Mouse (Mus musculus): ENCODE measurements at regions not wholly inside any gene's neighbourhood (a gene's known extent, or its start where the extent isn't known, plus 50 kb on each side); places are given as distances from the start of the nearest gene placed in this dataset.

DNA sequence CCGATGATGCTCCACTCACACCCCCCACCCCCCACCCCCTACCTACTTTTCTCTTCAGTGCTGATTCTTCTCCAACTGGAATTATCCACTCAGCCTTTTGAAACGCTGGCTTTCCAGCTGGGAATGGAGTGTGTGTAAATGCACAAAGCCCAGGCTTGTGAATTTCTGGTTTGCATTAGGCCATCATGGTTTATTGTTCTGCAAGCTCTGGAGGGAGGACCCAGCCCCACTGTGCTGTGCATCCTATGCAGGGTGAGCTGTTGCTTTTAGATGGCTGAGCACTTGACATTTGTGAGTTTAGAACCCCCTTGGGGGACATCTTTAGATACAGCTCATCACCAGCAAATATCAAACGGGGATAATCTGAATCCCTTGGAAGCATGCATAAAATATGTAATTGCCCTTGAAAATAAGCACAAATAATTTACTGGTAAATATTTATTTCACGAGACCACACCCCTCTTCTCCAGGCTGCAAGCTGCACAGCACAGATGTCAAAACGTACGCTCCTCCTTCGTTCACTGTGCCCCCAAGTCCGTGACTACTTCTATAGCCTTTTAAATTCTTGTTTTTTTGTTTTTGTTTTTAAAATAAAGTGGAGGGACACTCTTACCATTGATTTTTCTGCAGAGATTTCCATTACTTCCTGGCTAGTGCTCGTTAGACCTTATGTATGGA, 148.2 kb downstream of the Qpct start:
- Histone ChIP-seq H3K9ac (no peak overlapping the region), H3K36me3 (replicated peaks) (no peaks in the 10 kb centered on the region), H3K9me3 (no peaks in the 10 kb centered on the region), H3K4me1 (peaks cover 3% of the 10 kb centered on the region; the same call in 1 of the 2 replicates), H3K27ac (no peak overlapping the region), H3K4me3 (no peak overlapping the region), H3K4me2 (no peak overlapping the region), H3K27me3 (replicated peaks) (no peaks in the 10 kb centered on the region)
- no peak; the same call in 1 of the 2 replicates for ATAC-seq (replicated peaks)
- 56% methylated on average over 9 of the region's 9 CpGs for WGBS

DNA sequence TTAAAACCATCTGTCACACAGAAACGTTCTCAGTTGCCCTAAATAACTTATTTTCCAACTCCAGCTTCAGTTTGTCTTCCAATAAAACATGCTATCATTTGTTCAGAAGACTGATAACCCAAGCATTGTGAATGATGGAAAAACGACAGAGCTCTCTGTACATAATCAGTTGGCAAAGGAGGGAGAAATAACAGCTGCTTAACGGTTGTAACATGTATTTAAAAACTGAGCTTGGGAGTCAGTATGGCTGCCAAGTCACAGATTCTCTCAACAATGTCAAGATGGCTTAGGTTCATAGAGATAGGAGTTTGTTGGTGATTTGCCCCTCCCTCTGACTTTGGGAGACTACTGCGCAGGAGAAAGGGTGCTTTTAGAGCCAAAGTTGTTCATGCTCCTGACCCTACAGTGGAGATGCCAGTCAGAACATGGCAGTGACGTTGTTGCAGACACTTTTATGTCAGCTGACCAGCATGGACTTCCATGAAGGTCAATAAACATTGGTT, 140.2 kb downstream of the Qpct start:
- no peak overlapping the region for H3K9ac ChIP-seq
- ATAC-seq (replicated peaks): no peak
- H3K27me3 ChIP-seq (replicated peaks): no peaks in the 10 kb centered on the region
- no peaks in the 10 kb centered on the region for H3K36me3 ChIP-seq (replicated peaks)
- H3K4me1 ChIP-seq: no peaks in the 10 kb centered on the region
- H3K27ac ChIP-seq: no peak overlapping the region
- no peaks in the 10 kb centered on the region for H3K9me3 ChIP-seq
- no peak overlapping the region for H3K4me3 ChIP-seq
- 78% methylated on average over 5 of the region's 5 CpGs for WGBS
- H3K4me2 ChIP-seq: no peak overlapping the region

DNA sequence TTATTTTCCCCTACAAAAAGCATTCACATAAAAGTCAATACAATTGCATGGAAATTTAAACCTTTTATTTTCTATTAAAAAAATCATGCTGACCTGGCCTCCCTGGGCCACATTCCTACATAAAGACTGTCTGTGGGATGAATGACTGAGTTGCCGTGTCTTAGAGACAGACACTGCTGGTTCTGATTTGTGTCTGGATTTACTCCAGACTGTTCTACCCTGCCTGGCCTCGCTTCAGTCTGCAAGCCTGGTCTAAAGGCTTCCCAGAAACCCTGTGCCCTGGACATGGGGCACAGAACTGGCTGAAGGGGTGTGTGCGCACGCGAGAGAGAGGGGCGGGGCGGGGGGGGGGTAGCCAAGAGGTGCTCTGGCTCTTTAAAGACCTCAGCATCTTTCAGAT, 136.6 kb downstream of the Qpct start:
- Histone ChIP-seq H3K4me1 (no peaks in the 10 kb centered on the region), H3K9me3 (no peaks in the 10 kb centered on the region), H3K27ac (no peak overlapping the region), H3K4me2 (no peak overlapping the region), H3K4me3 (no peak overlapping the region), H3K27me3 (replicated peaks) (no peaks in the 10 kb centered on the region), H3K36me3 (replicated peaks) (no peaks in the 10 kb centered on the region), H3K9ac (no peak overlapping the region)
- no peak for ATAC-seq (replicated peaks)
- 74% methylated on average over 7 of the region's 7 CpGs for WGBS

DNA sequence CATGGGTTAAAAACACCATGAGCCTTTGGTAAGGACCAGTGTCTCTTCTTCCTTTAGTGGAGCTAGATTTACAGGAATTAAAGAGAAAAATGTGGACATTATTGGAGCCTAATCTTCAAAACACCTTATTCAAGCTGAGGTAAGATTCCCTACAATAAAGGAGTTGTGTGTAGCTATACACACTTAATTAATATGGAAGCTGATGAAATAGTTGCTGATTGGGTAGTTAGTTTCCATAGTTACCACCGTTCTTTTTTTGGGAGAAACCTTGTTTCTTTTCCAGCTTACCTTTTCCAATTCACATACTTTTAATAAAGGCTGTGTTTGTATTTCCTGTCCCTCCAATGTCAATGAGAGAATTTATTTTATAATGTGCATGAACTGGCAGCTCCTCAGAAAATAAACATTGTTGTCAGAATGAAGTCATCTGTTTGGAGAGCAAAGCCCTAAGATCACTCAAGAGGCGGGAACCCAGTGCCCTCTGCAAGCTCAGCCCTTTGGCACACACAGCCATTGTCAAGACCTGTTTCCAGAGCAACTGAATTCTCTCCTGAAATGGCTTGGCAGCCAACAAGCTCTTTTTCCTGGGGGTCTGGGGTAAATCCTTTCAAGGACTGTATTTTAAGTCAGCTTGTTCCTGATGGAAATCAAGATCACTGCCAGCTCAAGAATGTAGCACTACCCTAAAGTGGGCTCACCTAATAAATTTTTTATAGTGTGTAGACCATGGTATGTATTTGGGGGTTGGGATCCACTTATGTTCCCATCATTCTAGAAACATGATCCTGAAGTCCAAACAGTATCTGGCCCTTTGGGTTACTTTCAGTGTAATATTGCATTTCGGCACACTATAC, 128.8 kb downstream of the Qpct start:
- Histone ChIP-seq H3K9ac (no peak overlapping the region), H3K4me2 (no peak overlapping the region), H3K4me3 (no peak overlapping the region), H3K36me3 (replicated peaks) (no peaks in the 10 kb centered on the region), H3K4me1 (no peaks in the 10 kb centered on the region), H3K27me3 (replicated peaks) (no peaks in the 10 kb centered on the region), H3K27ac (no peak overlapping the region; the same call in 1 of the 2 replicates), H3K9me3 (no peaks in the 10 kb centered on the region)
- 0 out of 2 replicates have a peak, but pooled peaks have one; percentile 66 for ATAC-seq (replicated peaks)
- 61% methylated on average over 3 of the region's 3 CpGs for WGBS

DNA sequence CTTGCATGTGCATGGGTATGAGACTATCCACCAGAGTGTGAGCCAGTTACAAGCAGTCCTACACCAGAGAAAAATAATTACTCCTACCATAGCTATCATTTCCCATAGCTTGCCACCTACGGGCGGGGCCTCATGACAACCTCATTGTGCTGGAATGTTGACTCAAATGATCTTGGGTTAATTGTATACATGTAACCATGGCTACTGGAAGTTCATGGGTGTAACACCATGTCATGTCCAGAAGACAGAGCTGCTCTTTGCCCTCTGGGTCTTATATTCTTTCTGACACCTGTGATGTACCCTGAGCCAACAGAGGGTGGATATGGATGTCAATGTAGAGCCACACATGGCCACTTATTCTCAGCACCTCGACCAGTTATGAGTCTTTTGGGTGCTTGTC, 125.6 kb downstream of the Qpct start:
- 84% methylated on average over 3 of the region's 3 CpGs for WGBS
- no peak for ATAC-seq (replicated peaks)
- no peak overlapping the region for H3K4me3 ChIP-seq
- no peak overlapping the region for H3K9ac ChIP-seq
- no peak overlapping the region for H3K27ac ChIP-seq
- no peaks in the 10 kb centered on the region for H3K4me1 ChIP-seq
- H3K9me3 ChIP-seq: no peaks in the 10 kb centered on the region
- no peak overlapping the region for H3K4me2 ChIP-seq
- H3K36me3 ChIP-seq (replicated peaks): no peaks in the 10 kb centered on the region
- no peaks in the 10 kb centered on the region for H3K27me3 ChIP-seq (replicated peaks)

DNA sequence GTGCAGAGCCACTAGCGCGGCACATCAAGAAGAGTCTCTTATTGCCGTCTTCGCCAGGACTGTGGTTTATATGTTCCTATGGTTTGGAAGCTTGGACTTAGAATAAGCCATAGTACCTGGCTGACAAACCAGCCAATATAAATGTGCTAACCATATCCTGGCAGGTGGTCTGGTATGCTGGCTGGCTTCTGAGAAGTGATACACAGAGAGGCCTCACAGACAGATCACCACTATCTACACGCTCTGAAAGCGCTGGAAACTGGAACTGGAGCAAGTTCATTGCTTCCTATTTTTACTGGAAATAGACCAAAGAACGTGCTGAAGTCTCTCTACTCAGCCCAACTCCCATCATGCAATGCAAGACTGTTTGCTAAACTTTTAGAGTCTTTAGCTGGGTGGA, 124.7 kb downstream of the Qpct start:
- H3K9ac ChIP-seq: no peak overlapping the region
- no peaks in the 10 kb centered on the region for H3K36me3 ChIP-seq (replicated peaks)
- 90% methylated on average over 7 of the region's 7 CpGs for WGBS
- no peak overlapping the region for H3K4me3 ChIP-seq
- H3K4me1 ChIP-seq: no peaks in the 10 kb centered on the region
- no peak overlapping the region for H3K27ac ChIP-seq
- no peak overlapping the region for H3K4me2 ChIP-seq
- H3K9me3 ChIP-seq: no peaks in the 10 kb centered on the region
- no peaks in the 10 kb centered on the region for H3K27me3 ChIP-seq (replicated peaks)
- no peak for ATAC-seq (replicated peaks)

DNA sequence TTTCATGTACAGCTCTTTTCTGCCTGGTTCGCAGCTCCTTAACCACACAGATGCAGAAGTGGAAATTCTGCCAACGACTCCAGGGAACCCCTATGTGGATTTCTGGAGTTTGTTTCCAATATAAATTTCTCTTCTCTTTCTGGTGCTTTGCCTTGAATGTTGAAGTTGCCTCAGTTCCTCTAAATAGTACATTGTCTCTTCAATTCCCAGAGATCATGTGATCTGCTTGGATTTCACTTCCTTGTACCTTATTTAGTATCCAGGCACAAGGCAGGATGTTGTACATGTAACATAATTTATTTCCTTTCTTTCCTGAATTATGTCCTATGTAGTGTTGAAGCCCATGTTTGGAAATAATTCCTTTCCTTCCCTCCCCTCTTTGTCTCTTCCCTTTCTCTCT, 123.7 kb downstream of the Qpct start:
- H3K27ac ChIP-seq: no peak overlapping the region
- H3K4me3 ChIP-seq: no peak overlapping the region
- 88% methylated on average over 2 of the region's 2 CpGs for WGBS
- H3K4me1 ChIP-seq: no peaks in the 10 kb centered on the region
- H3K36me3 ChIP-seq (replicated peaks): no peaks in the 10 kb centered on the region
- H3K9me3 ChIP-seq: no peaks in the 10 kb centered on the region
- H3K27me3 ChIP-seq (replicated peaks): no peaks in the 10 kb centered on the region
- ATAC-seq (replicated peaks): no peak
- H3K4me2 ChIP-seq: no peak overlapping the region
- H3K9ac ChIP-seq: no peak overlapping the region

DNA sequence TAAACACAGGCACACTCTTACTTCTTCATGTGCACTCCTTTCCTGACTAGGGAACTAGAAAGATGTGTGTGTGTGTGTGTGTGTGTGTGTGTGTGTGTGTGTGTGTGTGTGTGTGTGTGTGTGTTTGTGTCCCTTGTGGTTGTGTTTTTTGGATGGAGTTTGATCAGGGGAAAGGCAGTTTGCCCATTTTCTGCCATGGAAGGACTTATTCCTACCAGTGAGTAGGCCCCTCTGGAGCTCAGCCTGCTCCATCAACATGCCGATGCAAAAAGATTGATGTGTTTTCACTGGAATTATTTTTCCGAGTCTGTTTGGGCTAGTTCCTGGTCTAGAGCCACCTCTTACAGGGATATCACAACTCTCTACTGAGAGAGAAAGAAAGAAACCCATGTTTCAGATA, 120.6 kb downstream of the Qpct start:
- ATAC-seq (replicated peaks): no peak
- Histone ChIP-seq H3K9me3 (no peaks in the 10 kb centered on the region), H3K27ac (no peak overlapping the region), H3K9ac (no peak overlapping the region), H3K4me2 (no peak overlapping the region), H3K27me3 (replicated peaks) (no peaks in the 10 kb centered on the region), H3K4me1 (no peaks in the 10 kb centered on the region), H3K36me3 (replicated peaks) (no peaks in the 10 kb centered on the region), H3K4me3 (no peak overlapping the region)
- 80% methylated on average over 2 of the region's 2 CpGs for WGBS

DNA sequence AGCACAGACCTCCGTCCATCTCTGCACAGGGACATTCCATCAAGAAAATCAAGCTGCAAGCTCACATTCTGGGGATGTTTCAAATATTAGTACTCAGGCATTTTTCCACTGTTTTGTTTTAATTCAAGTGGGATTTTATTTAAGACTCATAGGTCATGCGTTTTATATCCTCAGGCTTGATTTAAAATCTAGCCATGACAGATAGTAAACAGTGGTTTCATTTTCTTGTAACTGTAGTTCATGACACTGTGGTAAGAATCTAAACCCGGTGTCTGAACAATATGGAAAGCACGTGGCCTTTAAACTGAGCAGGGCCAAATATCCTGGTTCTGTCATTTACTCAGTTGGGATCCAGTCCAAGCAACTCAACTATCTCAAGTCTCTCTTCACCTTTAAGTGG, 119.0 kb downstream of the Qpct start:
- Histone ChIP-seq H3K4me1 (no peaks in the 10 kb centered on the region), H3K9me3 (no peaks in the 10 kb centered on the region), H3K36me3 (replicated peaks) (no peaks in the 10 kb centered on the region), H3K27ac (no peak overlapping the region), H3K9ac (no peak overlapping the region), H3K4me3 (no peak overlapping the region), H3K27me3 (replicated peaks) (no peaks in the 10 kb centered on the region), H3K4me2 (no peak overlapping the region)
- WGBS: 92% methylated on average over 4 of the region's 4 CpGs
- no peak for ATAC-seq (replicated peaks)

DNA sequence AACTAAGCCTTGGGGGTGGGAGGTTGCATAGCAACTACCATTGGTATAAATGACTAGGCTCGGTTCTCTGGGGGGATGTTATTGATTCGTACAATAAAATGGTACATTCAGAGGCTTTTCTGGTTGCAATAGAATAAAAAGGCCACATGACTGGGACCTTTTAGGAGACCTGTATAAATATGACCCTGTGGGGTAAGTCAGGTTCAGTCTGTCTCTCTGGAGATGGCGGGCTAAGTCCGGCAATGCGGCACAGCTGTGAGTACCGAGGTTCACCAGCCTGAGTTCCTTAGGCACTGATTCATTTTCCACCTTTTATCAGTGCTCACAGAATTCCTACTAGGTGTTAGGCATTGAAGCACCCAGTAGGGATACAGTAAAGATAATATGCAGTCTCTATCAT, 115.5 kb downstream of the Qpct start:
- ATAC-seq (replicated peaks): no peak
- no peaks in the 10 kb centered on the region for H3K9me3 ChIP-seq
- no peak overlapping the region for H3K4me2 ChIP-seq
- H3K27ac ChIP-seq: no peak overlapping the region
- H3K4me3 ChIP-seq: no peak overlapping the region
- WGBS: 72% methylated on average over 6 of the region's 6 CpGs
- no peaks in the 10 kb centered on the region for H3K36me3 ChIP-seq (replicated peaks)
- H3K4me1 ChIP-seq: no peaks in the 10 kb centered on the region
- H3K27me3 ChIP-seq (replicated peaks): no peaks in the 10 kb centered on the region
- H3K9ac ChIP-seq: no peak overlapping the region

DNA sequence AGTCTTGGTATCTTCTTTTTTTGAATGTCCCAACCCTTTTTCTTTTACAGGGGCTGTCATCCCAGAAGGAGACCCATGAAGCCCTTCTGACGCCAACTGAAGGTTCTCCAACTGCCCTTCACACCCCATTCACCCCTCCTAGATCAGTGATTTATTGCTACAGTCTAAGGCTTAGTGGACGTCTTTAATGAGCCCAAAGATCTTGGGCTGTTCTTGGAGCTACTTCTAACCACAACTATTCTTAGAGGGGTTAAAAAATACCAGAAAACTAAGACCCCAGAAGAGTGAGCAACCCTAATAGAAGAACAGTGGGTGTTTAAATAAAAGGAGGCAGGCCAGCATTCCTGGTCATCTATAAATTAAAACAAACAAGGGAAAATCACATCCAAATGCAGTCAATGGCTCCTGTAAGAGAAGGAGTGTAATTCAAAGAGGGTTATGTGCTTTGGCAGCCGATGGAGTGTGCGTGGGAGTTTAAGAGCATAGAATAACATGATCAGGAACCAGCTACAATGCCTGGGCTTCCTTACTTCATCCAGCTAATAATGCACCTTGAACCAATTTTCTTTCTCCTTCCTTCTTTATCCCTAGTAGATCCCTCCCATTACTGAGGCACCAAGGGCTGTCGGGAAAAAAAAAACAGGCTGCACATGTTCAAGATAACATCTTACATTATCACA, 113.3 kb downstream of the Qpct start:
- Histone ChIP-seq H3K36me3 (replicated peaks) (no peaks in the 10 kb centered on the region), H3K27me3 (replicated peaks) (no peaks in the 10 kb centered on the region), H3K4me1 (no peaks in the 10 kb centered on the region), H3K4me2 (no peak overlapping the region), H3K9ac (no peak overlapping the region), H3K4me3 (no peak overlapping the region), H3K9me3 (no peaks in the 10 kb centered on the region), H3K27ac (no peak overlapping the region)
- WGBS: 82% methylated on average over 5 of the region's 5 CpGs
- ATAC-seq (replicated peaks): no peak

DNA sequence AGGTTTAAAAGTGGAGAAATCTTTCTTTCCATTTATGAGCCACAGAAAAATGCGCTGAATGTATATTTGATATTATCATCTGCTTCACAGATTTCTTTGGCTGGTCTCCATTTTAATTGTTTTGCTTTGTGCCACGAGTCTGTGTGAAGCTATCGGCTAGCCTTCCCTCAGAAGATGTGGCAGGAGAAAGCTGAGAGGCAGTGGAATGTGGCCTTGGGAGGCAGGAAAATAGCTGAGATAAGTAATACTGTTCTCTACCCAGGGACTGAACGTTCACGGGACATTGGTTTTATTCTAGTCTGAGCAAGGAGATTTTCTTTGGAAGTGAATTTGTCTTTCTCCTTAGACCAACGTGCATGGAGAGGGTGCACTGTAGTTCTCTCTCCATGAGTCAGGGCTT, 112.3 kb downstream of the Qpct start:
- WGBS: 71% methylated on average over 6 of the region's 6 CpGs
- no peak overlapping the region for H3K9ac ChIP-seq
- H3K36me3 ChIP-seq (replicated peaks): no peaks in the 10 kb centered on the region
- no peak for ATAC-seq (replicated peaks)
- H3K9me3 ChIP-seq: no peaks in the 10 kb centered on the region
- no peak overlapping the region for H3K4me2 ChIP-seq
- H3K27me3 ChIP-seq (replicated peaks): no peaks in the 10 kb centered on the region
- no peak overlapping the region for H3K4me3 ChIP-seq
- H3K4me1 ChIP-seq: no peaks in the 10 kb centered on the region
- no peak overlapping the region for H3K27ac ChIP-seq

All from midbrain, embryonic 15.5 days (tissue).